Mouse (Mus musculus): ENCODE measurements at regions not wholly inside any gene's neighbourhood (a gene's known extent, or its start where the extent isn't known, plus 50 kb on each side); places are given as distances from the start of the nearest gene placed in this dataset.

DNA sequence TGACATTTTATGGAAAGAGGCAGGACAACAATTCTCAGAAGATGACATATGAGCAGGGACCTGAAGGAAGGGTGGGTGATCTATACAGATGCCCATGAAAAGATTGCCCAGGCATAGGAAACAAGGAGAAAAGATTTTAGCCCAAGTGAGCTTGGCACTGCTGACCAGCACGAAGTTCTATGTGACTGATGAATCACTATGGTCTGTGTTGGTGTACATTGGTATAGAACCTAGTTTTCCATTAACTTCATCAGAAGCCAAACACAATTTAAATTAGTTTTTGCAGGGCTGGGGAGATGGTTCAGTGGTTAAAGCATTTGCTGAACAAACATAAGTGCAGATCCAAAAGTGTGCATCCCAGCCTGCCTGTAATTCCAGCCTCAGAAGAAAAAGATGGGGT lies 847.2 kb downstream of the Diaph3 start:
- TF ChIP-seq CTCF (IDR thresholded peaks at IDR 0.05) (no peak), POLR2A (IDR thresholded peaks at IDR 0.05; ENCODE audit: insufficient read depth, low read depth, low read length) (no peak)

Data from heart, adult 2 months (tissue).